Mouse (Mus musculus): ENCODE results near the gene Gga3. TPM values are rescaled to one million over a fixed set of nuclear protein-coding genes. Genes with fewer than 3 reads are reported as not detected.

Gene Gga3
- polyA plus RNA-seq, 2 experiments, result 6.4 to 9.2 TPM

DNA sequence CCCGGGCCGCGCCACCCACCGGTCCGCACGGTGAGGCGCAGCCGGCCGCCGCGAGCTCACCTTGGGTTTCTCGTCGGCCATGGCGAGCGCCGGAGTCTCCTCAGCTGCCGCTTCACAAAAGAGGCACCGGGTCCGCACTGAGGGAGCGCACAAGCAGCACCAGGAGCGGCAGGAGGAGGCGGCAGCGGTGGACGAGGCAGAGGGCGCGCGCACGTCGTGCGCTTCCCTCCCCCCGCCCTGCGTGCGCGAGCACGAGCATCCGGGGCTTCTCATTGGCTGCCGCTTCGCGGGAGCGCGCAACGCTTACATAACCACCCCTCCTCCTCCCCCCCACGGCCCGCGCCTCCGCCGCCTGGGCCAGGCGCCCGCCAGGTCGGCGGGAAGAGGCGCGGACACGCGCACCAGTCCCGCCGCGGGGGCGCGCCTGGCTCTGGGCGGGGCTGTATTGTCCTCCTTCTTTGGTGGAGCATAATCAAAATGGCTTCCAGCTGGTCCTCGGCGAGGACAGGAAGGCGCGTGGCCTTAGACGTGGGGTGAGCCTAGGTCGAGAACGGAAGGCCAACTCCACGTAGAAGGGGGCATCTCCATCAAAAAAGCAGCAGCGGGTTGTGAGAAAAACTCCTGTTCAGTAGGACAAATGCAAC is 67.7 kb downstream of the Gga3 start, which contains the start of gene Sumo2:
Gene Sumo2, minus strand, starts transcription at position 239 of the 644 bp plus-strand sequence.
- Histone ChIP-seq H3K27ac (peak within 1 kb of the TSS; percentile 87), H3K9me3 (ENCODE audit: control insufficient read depth, low read length) (no peaks in the 10 kb centered on the region), H3K36me3 (replicated peaks; ENCODE audit: control insufficient read depth, insufficient read depth, low read depth) (peaks cover 31% of the 10 kb centered on the region), H3K4me1 (replicated peaks; ENCODE audit: control insufficient read depth in 2 of 2, insufficient read depth in 2 of 2, low read length in 1 of 2) (peaks cover 15 to 20% of the 10 kb centered on the region in 2 experiments), H3K9ac (replicated peaks) (peak within 1 kb of the TSS; percentile 99), H3K4me2 (ENCODE audit: low read depth) (peak within 1 kb of the TSS; percentile 95), H3K27me3 (ENCODE audit: control insufficient read depth, insufficient read depth, low read length) (no peaks in the 10 kb centered on the region), H3K4me3 (ENCODE audit: insufficient read depth in 1 of 2, low read depth in 2 of 2, low read length in 2 of 2) (peak within 1 kb of the TSS; percentile 96 to 97)
- 1% methylated on average over 54 of the region's 70 CpGs for WGBS (ENCODE audit: insufficient replicate concordance)
- DNase-seq (ENCODE audit: low read depth in 3 of 3, low spot score in 3 of 3), result peak; percentile 92 to 95 (median 94)
- ATAC-seq (ENCODE audit: insufficient read depth), result peak; percentile 91
- TF ChIP-seq EP300 (IDR thresholded peaks at IDR 0.05; ENCODE audit: low read depth) (no peak), CTCF (IDR thresholded peaks at IDR 0.05; ENCODE audit: low read depth) (no peak)

GRCm38 (mm10) chr11:115535401-115536037 is 68.3 kb downstream of the Gga3 start:
- Histone ChIP-seq H3K27ac (peak overlapping the region; percentile 87), H3K4me3 (ENCODE audit: insufficient read depth in 1 of 2, low read depth in 2 of 2, low read length in 2 of 2) (peak overlapping the region; percentile 96 to 97), H3K9ac (replicated peaks) (peak overlapping the region; percentile 99), H3K9me3 (ENCODE audit: control insufficient read depth, low read length) (no peaks in the 10 kb centered on the region), H3K36me3 (replicated peaks; ENCODE audit: control insufficient read depth, insufficient read depth, low read depth) (peaks cover 32% of the 10 kb centered on the region), H3K4me1 (replicated peaks; ENCODE audit: control insufficient read depth in 2 of 2, insufficient read depth in 2 of 2, low read length in 1 of 2) (peaks cover 15 to 20% of the 10 kb centered on the region in 2 experiments), H3K27me3 (ENCODE audit: control insufficient read depth, insufficient read depth, low read length) (no peaks in the 10 kb centered on the region), H3K4me2 (ENCODE audit: low read depth) (peak overlapping the region; percentile 95)
- TF ChIP-seq CTCF (IDR thresholded peaks at IDR 0.05; ENCODE audit: low read depth), result no peak
- DNase-seq (ENCODE audit: low read depth in 3 of 3, low spot score in 3 of 3) (peak; percentile 38 to 55 (median 45)), ATAC-seq (ENCODE audit: insufficient read depth) (peak; percentile 75)
- under 1% methylated on average over 76 of the region's 84 CpGs for WGBS (ENCODE audit: insufficient replicate concordance)

DNA sequence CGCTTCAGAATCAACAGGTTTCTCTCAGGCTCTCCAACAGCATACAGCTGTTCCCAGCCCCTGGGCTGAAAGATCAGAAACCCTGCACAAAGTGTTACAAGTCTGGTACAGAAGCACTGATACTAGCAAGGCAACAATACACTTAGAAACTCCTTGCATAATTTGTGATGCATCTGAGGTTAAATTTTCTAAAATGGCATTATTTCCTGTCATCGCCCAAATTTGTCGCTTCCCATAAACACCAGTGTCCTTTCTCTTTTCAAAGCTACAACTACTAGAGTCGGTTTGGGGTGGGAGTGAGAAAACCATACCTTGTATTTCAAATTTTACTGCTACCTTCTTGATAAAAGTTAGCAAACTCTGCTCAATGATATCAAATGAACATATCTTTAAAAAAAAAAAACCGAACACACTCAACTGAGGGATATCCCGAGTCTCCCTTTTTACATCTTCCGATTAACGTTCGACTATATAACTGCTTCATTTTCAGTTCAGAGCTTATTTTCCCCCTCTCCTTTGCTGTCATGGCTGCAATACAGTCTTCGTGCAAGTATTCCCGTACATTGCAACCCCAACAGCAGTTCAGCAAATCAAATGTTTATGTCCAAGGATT is 69.0 kb downstream of the Gga3 start:
- H3K4me1 ChIP-seq (replicated peaks; ENCODE audit: control insufficient read depth in 2 of 2, insufficient read depth in 2 of 2, low read length in 1 of 2), result peaks cover 15 to 20% of the 10 kb centered on the region in 2 experiments
- H3K36me3 ChIP-seq (replicated peaks; ENCODE audit: control insufficient read depth, insufficient read depth, low read depth), result peaks cover 38% of the 10 kb centered on the region
- peak overlapping the region; percentile 99 for H3K9ac ChIP-seq (replicated peaks)
- 4% methylated on average over 11 of the region's 11 CpGs for WGBS (ENCODE audit: insufficient replicate concordance)
- ATAC-seq (ENCODE audit: insufficient read depth) (no peak), DNase-seq (ENCODE audit: low read depth in 3 of 3, low spot score in 3 of 3) (no peak)
- no peaks in the 10 kb centered on the region for H3K27me3 ChIP-seq (ENCODE audit: control insufficient read depth, insufficient read depth, low read length)
- H3K4me2 ChIP-seq (ENCODE audit: low read depth), result peak overlapping the region; percentile 95
- peak overlapping the region; percentile 96 to 97 for H3K4me3 ChIP-seq (ENCODE audit: insufficient read depth in 1 of 2, low read depth in 2 of 2, low read length in 2 of 2)
- TF ChIP-seq EP300 (IDR thresholded peaks at IDR 0.05; ENCODE audit: low read depth), result no peak
- no peak for TF ChIP-seq CTCF (IDR thresholded peaks at IDR 0.05; ENCODE audit: low read depth)
- H3K27ac ChIP-seq, result peak overlapping the region; percentile 87
- no peaks in the 10 kb centered on the region for H3K9me3 ChIP-seq (ENCODE audit: control insufficient read depth, low read length)

Other genes with a start within 250 kb of the Gga3 start
- 0.54 and 0.59 TPM in 2 replicates for gene Hid1, start 236.3 kb downstream of the Gga3 start, polyA plus RNA-seq (2012; rRNA removed)
- gene Hid1, start 236.3 kb downstream of the Gga3 start, polyA plus RNA-seq (2014; fragmentation: Nextera tagmentation; extraction: Ambion mirVana), result 0.50 and 0.86 TPM in 2 replicates
- gene Cdr2l, start 222.1 kb downstream of the Gga3 start, polyA plus RNA-seq (2012; rRNA removed), result 1.5 and 1.7 TPM in 2 replicates
- 0.86 and 1.0 TPM in 2 replicates for gene Cdr2l, start 222.1 kb downstream of the Gga3 start, polyA plus RNA-seq (2014; fragmentation: Nextera tagmentation; extraction: Ambion mirVana)
- gene Mrpl58, start 200.3 kb downstream of the Gga3 start, polyA plus RNA-seq (2012; rRNA removed), result 37.8 and 49.2 TPM in 2 replicates
- gene Mrpl58, start 200.3 kb downstream of the Gga3 start, polyA plus RNA-seq (2014; fragmentation: Nextera tagmentation; extraction: Ambion mirVana), result 86.5 and 90.7 TPM in 2 replicates
- gene Atp5h, start 184.1 kb downstream of the Gga3 start, polyA plus RNA-seq (2012; rRNA removed), result 212 and 334 TPM in 2 replicates
- 616 and 620 TPM in 2 replicates for gene Atp5h, start 184.1 kb downstream of the Gga3 start, polyA plus RNA-seq (2014; fragmentation: Nextera tagmentation; extraction: Ambion mirVana)
- gene Kctd2, start 183.9 kb downstream of the Gga3 start, polyA plus RNA-seq (2012; rRNA removed), result 5.3 and 5.8 TPM in 2 replicates
- gene Kctd2, start 183.9 kb downstream of the Gga3 start, polyA plus RNA-seq (2014; fragmentation: Nextera tagmentation; extraction: Ambion mirVana), result 5.2 and 5.6 TPM in 2 replicates
- 0.07 and 0.10 TPM in 2 replicates for gene Trim80, start 163.5 kb downstream of the Gga3 start, polyA plus RNA-seq (2012; rRNA removed)
- gene Trim80, start 163.5 kb downstream of the Gga3 start, polyA plus RNA-seq (2014; fragmentation: Nextera tagmentation; extraction: Ambion mirVana), result 0.06 and 0.13 TPM in 2 replicates
- 0.02 TPM in 2 replicates for gene Slc16a5, start 141.6 kb downstream of the Gga3 start, polyA plus RNA-seq (2012; rRNA removed)
- 0.05 TPM in 1 of 2 replicates, not detected in the other for gene Slc16a5, start 141.6 kb downstream of the Gga3 start, polyA plus RNA-seq (2014; fragmentation: Nextera tagmentation; extraction: Ambion mirVana)
- 2.1 and 2.2 TPM in 2 replicates for gene Armc7, start 128.4 kb downstream of the Gga3 start, polyA plus RNA-seq (2012; rRNA removed)
- gene Armc7, start 128.4 kb downstream of the Gga3 start, polyA plus RNA-seq (2014; fragmentation: Nextera tagmentation; extraction: Ambion mirVana), result 2.0 and 2.2 TPM in 2 replicates
- 27.8 and 31.9 TPM in 2 replicates for gene Nt5c, start 112.2 kb downstream of the Gga3 start, polyA plus RNA-seq (2012; rRNA removed)
- gene Nt5c, start 112.2 kb downstream of the Gga3 start, polyA plus RNA-seq (2014; fragmentation: Nextera tagmentation; extraction: Ambion mirVana), result 50.7 and 50.9 TPM in 2 replicates
- 138 and 151 TPM in 2 replicates for gene Jpt1, start 89.7 kb downstream of the Gga3 start, polyA plus RNA-seq (2012; rRNA removed)
- 233 and 256 TPM in 2 replicates for gene Jpt1, start 89.7 kb downstream of the Gga3 start, polyA plus RNA-seq (2014; fragmentation: Nextera tagmentation; extraction: Ambion mirVana)
- gene Sumo2, start 67.8 kb downstream of the Gga3 start, polyA plus RNA-seq (2012; rRNA removed), result 161 and 198 TPM in 2 replicates
- gene Sumo2, start 67.8 kb downstream of the Gga3 start, polyA plus RNA-seq (2014; fragmentation: Nextera tagmentation; extraction: Ambion mirVana), result 393 and 406 TPM in 2 replicates
- gene Nup85, start 39.6 kb downstream of the Gga3 start, polyA plus RNA-seq (2012; rRNA removed), result 96.0 and 109 TPM in 2 replicates
- gene Nup85, start 39.6 kb downstream of the Gga3 start, polyA plus RNA-seq (2014; fragmentation: Nextera tagmentation; extraction: Ambion mirVana), result 118 and 125 TPM in 2 replicates
- gene Mrps7, start 126 bp downstream of the Gga3 start, polyA plus RNA-seq (2012; rRNA removed), result 16.2 and 24.1 TPM in 2 replicates
- 52.6 and 53.3 TPM in 2 replicates for gene Mrps7, start 126 bp downstream of the Gga3 start, polyA plus RNA-seq (2014; fragmentation: Nextera tagmentation; extraction: Ambion mirVana)
- 21.1 and 25.6 TPM in 2 replicates for gene Mif4gd, start 8.9 kb upstream of the Gga3 start, polyA plus RNA-seq (2012; rRNA removed)
- 24.3 and 25.6 TPM in 2 replicates for gene Mif4gd, start 8.9 kb upstream of the Gga3 start, polyA plus RNA-seq (2014; fragmentation: Nextera tagmentation; extraction: Ambion mirVana)
- gene Slc25a19, start 24.2 kb upstream of the Gga3 start, polyA plus RNA-seq (2012; rRNA removed), result 7.4 and 10.5 TPM in 2 replicates
- 8.5 and 9.4 TPM in 2 replicates for gene Slc25a19, start 24.2 kb upstream of the Gga3 start, polyA plus RNA-seq (2014; fragmentation: Nextera tagmentation; extraction: Ambion mirVana)
- gene Grb2, start 104.5 kb upstream of the Gga3 start, polyA plus RNA-seq (2012; rRNA removed), result 15.7 and 22.4 TPM in 2 replicates
- gene Grb2, start 104.5 kb upstream of the Gga3 start, polyA plus RNA-seq (2014; fragmentation: Nextera tagmentation; extraction: Ambion mirVana), result 26.0 and 30.1 TPM in 2 replicates
- gene Tmem94, start 161.4 kb upstream of the Gga3 start, polyA plus RNA-seq (2012; rRNA removed), result 11.0 and 13.8 TPM in 2 replicates
- gene Tmem94, start 161.4 kb upstream of the Gga3 start, polyA plus RNA-seq (2014; fragmentation: Nextera tagmentation; extraction: Ambion mirVana), result 3.7 and 6.1 TPM in 2 replicates
- 7.1 and 7.8 TPM in 2 replicates for gene Caskin2, start 209.6 kb upstream of the Gga3 start, polyA plus RNA-seq (2012; rRNA removed)
- gene Caskin2, start 209.6 kb upstream of the Gga3 start, polyA plus RNA-seq (2014; fragmentation: Nextera tagmentation; extraction: Ambion mirVana), result 4.9 and 6.1 TPM in 2 replicates
- gene Tsen54, start 210.7 kb upstream of the Gga3 start, polyA plus RNA-seq (2012; rRNA removed), result 12.4 and 12.9 TPM in 2 replicates
- gene Tsen54, start 210.7 kb upstream of the Gga3 start, polyA plus RNA-seq (2014; fragmentation: Nextera tagmentation; extraction: Ambion mirVana), result 9.7 and 12.4 TPM in 2 replicates
- 9.4 and 10.5 TPM in 2 replicates for gene Llgl2, start 220.0 kb upstream of the Gga3 start, polyA plus RNA-seq (2012; rRNA removed)
- gene Llgl2, start 220.0 kb upstream of the Gga3 start, polyA plus RNA-seq (2014; fragmentation: Nextera tagmentation; extraction: Ambion mirVana), result 7.5 and 9.3 TPM in 2 replicates

Measured in liver, embryonic 14.5 days (tissue).